Mouse (Mus musculus): Measurements from ENCODE around the gene Osgin1. TPM values are rescaled to one million over a fixed set of nuclear protein-coding genes. Genes with fewer than 3 reads are reported as not detected.

The Osgin1 gene
- total and polyA plus RNA-seq, 3 experiments: 3.9 to 7.2 (median 5.5) TPM

- no peak overlapping the region for H3K9ac ChIP-seq (ENCODE audit: low read depth, low read length)
Observed at GRCm38 (mm10) chr8:119413605-119414004, 20.3 kb upstream of the Osgin1 start.

GRCm38 (mm10) chr8:119420318-119420717, 13.6 kb upstream of the Osgin1 start:
- Histone ChIP-seq H3K36me3 (ENCODE audit: control insufficient read depth, insufficient read depth, low read length) (no peaks in the 10 kb centered on the region), H3K27me3 (ENCODE audit: control insufficient read depth, insufficient read depth, low read length) (no peaks in the 10 kb centered on the region), H3K4me3 (no peak overlapping the region), H3K9ac (ENCODE audit: low read depth, low read length) (no peak overlapping the region), H3K4me1 (ENCODE audit: control insufficient read depth, insufficient read depth, low read length) (peaks cover 30% of the 10 kb centered on the region), H3K79me2 (replicated peaks; ENCODE audit: control insufficient read depth, insufficient read depth, low read length) (no peaks in the 10 kb centered on the region), H3K27ac (no peak overlapping the region)
- DNase-seq: no peak
- intact Hi-C loops (cut with DNase I): no loop called here
- 61% methylated on average over 7 of the region's 7 CpGs for WGBS
- no peak for TF ChIP-seq POLR2A (IDR thresholded peaks at IDR 0.05; ENCODE audit: insufficient read depth, low read depth, low read length)
- TF ChIP-seq CTCF (IDR thresholded peaks at IDR 0.05): no peak
- no peak for TF ChIP-seq EP300 (IDR thresholded peaks at IDR 0.05; ENCODE audit: insufficient read depth, low read depth, low read length)

More at GRCm38 (mm10) chr8:119413605-119414004, 20.3 kb upstream of the Osgin1 start:
- peaks cover 3% of the 10 kb centered on the region; the same call in 1 of the 2 replicates for H3K4me1 ChIP-seq (ENCODE audit: control insufficient read depth, insufficient read depth, low read length)
- no peak overlapping the region for H3K27ac ChIP-seq
- intact Hi-C loops (cut with DNase I): loop anchor here (2.0 kb wide), 2 partner anchors 27 to 191 kb away; partner anchors contain the start of gene Taf1c
- no peak for DNase-seq
- 75% methylated on average over 10 of the region's 10 CpGs for WGBS
- no peaks in the 10 kb centered on the region for H3K36me3 ChIP-seq (ENCODE audit: control insufficient read depth, insufficient read depth, low read length)
- H3K79me2 ChIP-seq (replicated peaks; ENCODE audit: control insufficient read depth, insufficient read depth, low read length): no peaks in the 10 kb centered on the region
- no peak overlapping the region for H3K4me3 ChIP-seq
- H3K27me3 ChIP-seq (ENCODE audit: control insufficient read depth, insufficient read depth, low read length): no peaks in the 10 kb centered on the region
- TF ChIP-seq POLR2A (IDR thresholded peaks at IDR 0.05; ENCODE audit: insufficient read depth, low read depth, low read length) (no peak), EP300 (IDR thresholded peaks at IDR 0.05; ENCODE audit: insufficient read depth, low read depth, low read length) (no peak), CTCF (IDR thresholded peaks at IDR 0.05) (no peak)

GRCm38 (mm10) chr8:119421603-119422122, 12.3 kb upstream of the Osgin1 start:
- DNase-seq: peak in 1 of 2 experiments; percentile 54
- peaks cover 38% of the 10 kb centered on the region for H3K4me1 ChIP-seq (ENCODE audit: control insufficient read depth, insufficient read depth, low read length)
- no peak overlapping the region for H3K9ac ChIP-seq (ENCODE audit: low read depth, low read length)
- no peaks in the 10 kb centered on the region for H3K79me2 ChIP-seq (replicated peaks; ENCODE audit: control insufficient read depth, insufficient read depth, low read length)
- no peaks in the 10 kb centered on the region for H3K27me3 ChIP-seq (ENCODE audit: control insufficient read depth, insufficient read depth, low read length)
- intact Hi-C loops (cut with DNase I): loop anchor here (2.0 kb wide), 1 partner anchor 15 kb away; no protein-coding TSS in a partner anchor
- H3K27ac ChIP-seq: peak overlapping the region; percentile 71
- 28% methylated on average over 9 of the region's 9 CpGs for WGBS
- no peaks in the 10 kb centered on the region for H3K36me3 ChIP-seq (ENCODE audit: control insufficient read depth, insufficient read depth, low read length)
- no peak overlapping the region for H3K4me3 ChIP-seq
- TF ChIP-seq EP300 (IDR thresholded peaks at IDR 0.05; ENCODE audit: insufficient read depth, low read depth, low read length) (no peak), CTCF (IDR thresholded peaks at IDR 0.05) (no peak), POLR2A (IDR thresholded peaks at IDR 0.05; ENCODE audit: insufficient read depth, low read depth, low read length) (no peak)

GRCm38 (mm10) chr8:119422123-119422711, 11.7 kb upstream of the Osgin1 start:
- DNase-seq: peak; percentile 60 to 71
- Histone ChIP-seq H3K4me3 (no peak overlapping the region), H3K79me2 (replicated peaks; ENCODE audit: control insufficient read depth, insufficient read depth, low read length) (no peaks in the 10 kb centered on the region), H3K36me3 (ENCODE audit: control insufficient read depth, insufficient read depth, low read length) (no peaks in the 10 kb centered on the region), H3K27me3 (ENCODE audit: control insufficient read depth, insufficient read depth, low read length) (no peaks in the 10 kb centered on the region), H3K4me1 (ENCODE audit: control insufficient read depth, insufficient read depth, low read length) (peaks cover 38% of the 10 kb centered on the region), H3K9ac (ENCODE audit: low read depth, low read length) (peak overlapping the region; percentile 12), H3K27ac (peak overlapping the region; percentile 71)
- intact Hi-C loops (cut with DNase I): loop anchor here (2.0 kb wide), 1 partner anchor 15 kb away; no protein-coding TSS in a partner anchor
- TF ChIP-seq CTCF (IDR thresholded peaks at IDR 0.05): no peak
- no peak for TF ChIP-seq POLR2A (IDR thresholded peaks at IDR 0.05; ENCODE audit: insufficient read depth, low read depth, low read length)
- no peak for TF ChIP-seq EP300 (IDR thresholded peaks at IDR 0.05; ENCODE audit: insufficient read depth, low read depth, low read length)
- WGBS: 16% methylated on average over 9 of the region's 9 CpGs

- Histone ChIP-seq H3K9ac (ENCODE audit: low read depth, low read length) (no peak overlapping the region), H3K27me3 (ENCODE audit: control insufficient read depth, insufficient read depth, low read length) (no peaks in the 10 kb centered on the region), H3K36me3 (ENCODE audit: control insufficient read depth, insufficient read depth, low read length) (no peaks in the 10 kb centered on the region), H3K4me3 (no peak overlapping the region), H3K27ac (peak overlapping the region; percentile 85), H3K4me1 (ENCODE audit: control insufficient read depth, insufficient read depth, low read length) (peaks cover 48% of the 10 kb centered on the region), H3K79me2 (replicated peaks; ENCODE audit: control insufficient read depth, insufficient read depth, low read length) (no peaks in the 10 kb centered on the region)
- intact Hi-C loops (cut with DNase I): loop anchor here (2.0 kb wide), 1 partner anchor 13 kb away; no protein-coding TSS in a partner anchor
- TF ChIP-seq EP300 (IDR thresholded peaks at IDR 0.05; ENCODE audit: insufficient read depth, low read depth, low read length) (peak; percentile 90), CTCF (IDR thresholded peaks at IDR 0.05) (no peak), POLR2A (IDR thresholded peaks at IDR 0.05; ENCODE audit: insufficient read depth, low read depth, low read length) (0 out of 2 replicates have a peak, but pooled peaks have one; percentile 36)
- 25% methylated on average over 9 of the region's 9 CpGs for WGBS
- peak; percentile 69 to 80 for DNase-seq
Observed at GRCm38 (mm10) chr8:119423631-119424141, 10.2 kb upstream of the Osgin1 start.
